Mouse (Mus musculus) T-helper 17 cell (primary cell): ENCODE results near the gene Zfp763.
"Not testable (repeated sequence)": the region's sequence is repeated elsewhere in the genome, so short reads cannot be mapped to it uniquely, and the experiment has no call there.

Source experiments
- in situ Hi-C, 2 experiments: fragments of 300-600 bp; cut with MboI, MseI; formaldehyde crosslinking; loops; 1 replicate in 1 of 2; 2 replicates in 1 of 2; pipeline ENCODE4 v1.15.1; 2025; ENCODE audit warnings: high pct_unique_total_duplicates in 2 of 2

The Zfp763 gene

DNA sequence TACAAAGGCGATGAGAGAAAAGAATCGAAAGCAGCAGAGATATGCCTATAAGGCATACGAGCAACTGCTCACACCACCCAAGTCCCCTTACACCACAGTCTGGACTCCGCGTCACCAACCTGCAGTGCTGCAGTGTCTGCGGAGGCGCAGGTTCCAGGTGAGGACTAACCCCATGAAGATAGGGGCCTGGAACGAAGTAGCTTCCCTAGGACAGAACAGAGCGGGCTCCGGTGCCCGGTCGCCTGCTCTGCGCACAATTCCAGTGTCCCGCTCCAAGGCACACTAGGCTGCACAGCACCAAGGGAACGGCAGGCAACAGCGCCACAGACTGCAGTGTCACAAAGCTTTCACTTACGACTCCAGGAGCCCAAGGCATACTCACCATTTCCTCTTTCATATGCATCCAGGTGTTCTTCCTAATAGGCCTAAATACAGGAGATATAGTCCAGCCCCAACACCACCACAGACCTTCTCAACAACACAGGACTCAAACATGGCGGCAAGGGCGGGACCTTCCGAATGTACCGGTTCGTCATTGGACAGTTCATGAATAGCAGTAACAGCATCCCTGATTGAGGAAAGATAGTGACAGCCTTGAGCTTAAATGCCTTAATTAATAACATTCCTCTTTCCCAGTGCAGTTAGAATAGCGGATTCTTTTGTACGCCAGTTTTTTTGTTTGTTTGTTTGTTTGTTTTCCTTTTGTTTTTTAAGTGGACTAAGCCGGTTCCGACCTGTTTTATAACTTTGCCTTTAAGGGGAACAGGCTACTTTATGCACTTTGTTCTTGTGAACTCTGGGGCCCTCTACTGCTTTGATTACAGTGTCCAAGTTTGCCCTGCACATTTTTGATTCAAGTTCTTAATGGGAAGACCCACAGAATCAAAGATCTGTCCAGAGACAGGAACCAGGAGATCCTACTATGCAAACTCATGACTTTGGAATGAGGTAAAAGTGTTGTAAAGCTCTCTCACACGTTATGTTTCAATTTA, at the start of gene Zfp763:
TSS of gene Zfp763 (minus strand) at position 503 of the 992 bp plus-strand sequence.
- in situ Hi-C loops = no loop called here

DNA sequence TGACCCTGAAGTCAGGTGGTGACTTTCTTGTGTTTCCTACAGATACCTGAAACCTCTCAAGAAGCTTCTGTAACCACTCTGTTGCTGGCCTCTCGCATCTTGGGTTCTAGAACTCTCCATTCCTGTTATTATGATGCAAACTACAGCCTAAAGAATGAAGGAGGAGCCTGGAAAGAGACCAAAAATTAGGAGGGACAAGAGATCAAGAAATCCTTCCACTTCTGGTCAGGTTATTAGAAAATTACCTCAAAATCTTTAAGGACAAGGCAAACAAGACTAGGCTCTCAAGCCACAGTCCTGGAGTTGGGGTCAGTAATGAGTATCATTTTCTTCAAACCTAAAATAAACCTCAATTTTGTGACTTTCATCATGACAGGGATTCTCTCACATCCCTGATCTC, 34.8 kb upstream of the Zfp763 start, which contains the start of gene 4921501E09Rik:
TSS of gene 4921501E09Rik (minus strand) at position 101 of the 400 bp plus-strand sequence.
- in situ Hi-C loops = no loop called here

DNA sequence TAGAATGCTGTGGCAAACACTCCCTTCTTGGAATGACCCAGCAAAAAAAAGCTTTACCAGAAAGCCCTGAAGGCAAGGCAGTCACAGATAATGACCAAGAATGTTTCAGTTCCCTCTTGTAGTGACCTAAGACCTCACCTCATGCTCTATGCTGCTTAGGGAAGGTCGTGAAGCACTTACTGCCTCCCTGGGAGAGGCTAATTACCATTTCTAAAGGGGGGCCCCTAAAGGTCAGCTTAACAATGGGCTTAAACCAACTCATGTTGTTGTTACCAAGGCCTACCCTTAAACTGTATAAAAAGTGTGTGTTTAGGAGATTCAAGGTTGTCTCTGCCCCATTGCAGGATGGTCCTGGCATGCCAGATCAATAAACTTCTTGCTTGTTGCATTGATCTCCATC, 29.8 kb upstream of the Zfp763 start:
- in situ Hi-C loops = no loop called here

DNA sequence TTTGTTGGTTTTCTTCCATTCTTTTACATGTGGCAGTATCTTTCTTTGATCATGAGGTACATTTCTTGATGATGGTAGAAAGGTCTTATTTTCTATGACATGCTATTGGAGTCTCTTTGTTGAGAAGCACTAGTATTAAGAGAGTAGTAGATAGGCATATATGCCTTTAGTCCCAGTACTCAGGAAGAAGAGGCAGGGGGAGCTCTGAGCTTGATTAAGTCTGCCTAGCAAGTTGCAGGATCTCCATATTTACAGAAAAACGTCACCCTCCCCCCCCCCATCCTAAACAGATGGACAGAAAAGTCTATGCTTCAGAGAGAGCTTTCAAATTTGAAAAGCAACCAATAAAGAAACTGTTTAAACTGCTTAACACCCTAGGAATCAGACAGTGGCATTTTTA, 25.6 kb upstream of the Zfp763 start:
- in situ Hi-C loops = no loop called here

DNA sequence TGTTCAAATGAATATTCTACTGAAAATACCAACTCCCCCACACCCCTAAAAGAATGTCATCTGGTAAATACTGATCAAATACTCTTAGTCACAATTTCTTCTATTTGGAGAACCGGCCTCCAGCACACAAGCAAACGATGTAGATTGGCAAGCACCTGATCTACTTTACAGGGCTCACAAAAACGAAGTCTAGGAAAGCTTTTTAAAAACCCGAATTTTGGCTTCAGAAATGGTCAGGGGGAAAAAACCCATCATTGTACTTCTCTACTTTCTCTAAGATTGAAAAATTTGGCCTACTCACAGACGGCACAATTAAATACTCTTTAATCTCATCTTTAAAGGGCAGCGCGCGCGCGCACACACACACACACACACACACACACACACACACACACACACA, 826 bp downstream of the Zfp763 start:
- in situ Hi-C loops = no loop called here

DNA sequence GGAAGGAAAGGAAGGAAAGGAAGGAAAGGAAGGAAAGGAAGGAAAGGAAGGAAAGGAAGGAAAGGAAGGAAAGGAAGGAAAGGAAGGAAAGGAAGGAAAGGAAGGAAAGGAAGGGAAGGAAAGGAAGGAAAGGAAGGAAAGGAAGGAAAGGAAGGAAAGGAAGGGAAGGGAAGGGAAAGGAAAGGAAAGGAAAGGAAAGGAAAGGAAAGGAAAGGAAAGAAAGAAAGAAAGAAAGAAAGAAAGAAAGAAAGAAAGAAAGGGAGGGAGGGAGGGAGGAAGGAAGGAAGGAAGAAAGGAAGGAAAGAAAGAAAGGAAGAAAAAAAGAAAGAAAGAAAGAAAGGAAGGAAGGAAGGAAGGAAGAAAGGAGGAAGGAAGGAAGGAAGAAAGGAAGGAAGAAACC, 12.8 kb downstream of the Zfp763 start:
- in situ Hi-C loops = not testable (repeated sequence)

DNA sequence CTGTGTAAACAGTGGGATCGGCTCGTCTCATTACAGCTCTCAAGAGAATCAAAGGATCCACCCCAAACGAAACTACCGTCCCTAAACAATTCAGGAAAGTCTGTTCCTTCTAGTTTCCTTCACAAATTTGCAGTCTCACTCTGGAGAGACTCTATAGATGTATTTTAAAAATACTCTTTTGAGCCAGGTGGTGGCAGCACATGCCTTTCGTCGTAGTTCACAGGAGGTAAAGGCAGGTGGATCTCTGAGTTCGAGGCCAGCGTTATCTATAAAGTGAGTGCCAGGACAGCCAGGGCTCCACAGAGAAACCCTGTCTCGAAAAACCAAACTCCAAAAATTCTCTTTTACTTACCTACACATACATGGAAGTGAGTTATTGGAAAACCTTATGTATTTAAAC, 24.9 kb downstream of the Zfp763 start:
- in situ Hi-C loops = no loop called here

DNA sequence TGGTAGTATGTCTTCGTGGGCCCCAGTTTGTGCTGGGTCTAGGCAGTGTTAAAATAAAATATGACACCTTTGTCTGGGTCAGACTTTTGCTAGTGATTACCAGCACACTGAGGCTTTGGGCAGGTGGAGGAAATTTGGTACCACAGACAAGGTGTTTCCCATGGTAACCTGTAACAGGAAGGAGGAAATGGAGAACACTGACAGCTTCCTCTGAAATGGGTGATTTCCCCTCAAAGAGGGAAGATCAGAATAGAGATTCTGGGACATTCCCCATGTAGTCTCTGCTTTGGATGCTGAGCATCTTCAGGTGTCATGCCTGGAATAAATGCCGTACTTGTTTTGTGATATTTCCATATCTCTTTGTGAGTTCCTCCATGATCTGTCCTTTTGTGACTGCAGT, 34.7 kb downstream of the Zfp763 start:
- in situ Hi-C loops = loop anchor here in 1 of 2 experiments (5.0 kb wide), 1 partner anchor 94 kb away; no protein-coding TSS in a partner anchor

DNA sequence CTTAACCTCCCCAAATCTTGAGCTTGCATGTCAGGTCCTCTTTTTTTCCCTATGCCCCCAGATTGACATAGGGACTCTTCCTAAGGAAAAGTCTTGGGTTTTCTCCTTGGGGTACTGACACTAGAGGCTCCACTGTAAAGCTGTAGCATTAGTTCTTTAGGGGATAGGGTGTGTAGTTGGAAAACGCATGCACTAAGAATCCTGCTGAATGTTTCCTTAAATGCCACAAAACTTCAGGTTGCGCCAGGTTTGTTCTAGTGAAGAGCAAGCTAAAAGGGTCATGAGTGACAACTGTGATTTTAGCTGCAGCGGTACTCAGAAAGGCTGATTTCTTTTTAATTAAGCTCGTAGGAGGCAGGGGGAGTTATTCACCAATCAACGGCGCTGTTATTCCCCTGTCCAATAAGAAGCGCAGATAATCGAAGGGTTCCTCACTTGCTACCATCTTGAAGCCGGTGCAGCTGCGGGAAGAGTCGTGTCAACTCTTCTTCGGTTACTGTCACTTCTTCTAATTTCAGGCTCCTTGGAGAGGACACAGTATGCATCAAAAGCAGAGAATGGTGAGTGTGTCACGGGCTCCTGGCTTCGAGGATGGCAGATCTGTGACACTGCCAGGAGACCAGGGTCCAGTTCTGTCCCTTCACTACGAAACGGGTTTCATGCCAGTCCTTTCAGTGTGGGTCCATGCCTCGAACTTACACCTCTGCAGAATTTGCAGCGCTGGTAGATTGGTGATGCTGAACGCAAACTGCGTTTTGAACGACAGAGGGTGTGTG, 40.3 kb downstream of the Zfp763 start, which contains the start of gene Zfp952:
TSS of gene Zfp952 (plus strand) at position 431 of the 776 bp plus-strand sequence.
- in situ Hi-C loops = no loop called here

DNA sequence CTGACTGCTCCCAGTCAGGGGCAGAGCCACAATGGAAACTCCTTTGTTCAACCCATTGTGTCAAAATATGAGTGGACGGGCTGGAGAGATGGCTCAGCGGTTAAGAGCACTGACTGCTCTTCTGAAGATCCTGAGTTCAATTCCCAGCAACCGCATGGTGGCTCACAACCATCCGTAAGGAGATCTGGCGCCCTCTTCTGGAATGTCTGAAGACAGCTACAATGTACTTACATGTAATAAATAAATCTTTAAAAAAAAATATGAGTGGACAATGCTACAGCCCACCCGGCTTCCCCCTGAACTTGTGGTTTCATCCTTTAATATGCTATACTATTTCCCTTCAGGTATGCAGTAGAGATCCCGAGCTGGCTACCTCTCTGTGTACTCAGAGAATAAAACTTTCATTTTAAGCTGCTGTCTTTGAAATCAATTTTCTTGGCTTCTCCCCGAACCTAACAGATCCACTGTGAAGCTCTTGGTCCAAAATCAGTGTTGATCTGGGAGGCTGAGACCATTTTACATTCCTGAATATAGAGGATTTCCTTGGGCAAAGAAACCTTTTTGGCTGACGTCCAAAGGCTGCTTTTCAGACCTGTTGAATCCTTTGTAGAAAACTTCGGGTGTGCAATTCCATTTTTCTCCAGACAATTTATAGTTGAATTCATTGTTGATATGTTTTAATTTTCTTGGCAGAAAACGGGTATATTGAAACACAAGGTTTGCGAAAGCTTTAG, 41.1 kb downstream of the Zfp763 start:
- in situ Hi-C loops = no loop called here

DNA sequence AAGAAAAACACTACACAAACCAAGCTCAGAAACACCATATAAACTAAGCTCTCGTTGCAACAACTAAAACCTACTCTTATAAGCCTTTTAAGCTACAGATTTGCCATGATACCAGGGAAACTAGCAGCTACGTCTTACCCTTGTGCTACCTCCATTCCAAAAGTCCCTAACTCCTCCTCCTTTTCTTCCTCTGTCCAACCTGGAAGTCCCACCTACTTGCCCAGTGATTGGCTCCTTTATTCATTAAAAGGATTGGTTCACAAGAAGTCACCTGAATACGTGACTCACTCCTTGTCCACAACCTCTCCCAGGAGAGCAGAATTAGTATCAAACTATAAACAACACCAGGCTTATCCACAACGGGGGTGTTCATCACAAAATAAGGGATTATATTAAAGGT, 46.9 kb downstream of the Zfp763 start:
- in situ Hi-C loops = no loop called here

DNA sequence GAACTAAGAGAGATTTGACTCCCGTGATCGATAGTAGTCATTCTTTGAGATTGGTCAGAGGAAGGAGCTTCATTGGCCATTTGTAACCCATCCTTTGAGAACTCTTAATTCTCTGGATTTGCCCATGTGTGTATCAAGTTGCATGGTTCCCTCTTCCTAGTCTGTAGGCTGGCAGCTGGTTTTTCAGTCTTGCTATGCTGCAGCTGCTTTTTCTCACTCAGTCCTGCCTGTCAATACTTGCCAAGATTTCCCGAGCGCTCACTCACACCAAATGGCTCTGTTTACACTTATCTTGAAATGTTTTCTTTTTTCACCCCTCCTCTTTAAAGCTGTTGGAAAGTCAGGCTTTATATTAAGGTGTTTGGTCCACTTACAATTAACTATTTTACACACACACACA, 51.8 kb downstream of the Zfp763 start:
- in situ Hi-C loops = no loop called here
